Mouse (Mus musculus) liver, adult 2 months (tissue): ENCODE measurements around the gene Bbs9. TPM values are rescaled to one million over a fixed set of nuclear protein-coding genes. Genes with fewer than 3 reads are reported as not detected.

Source experiments
- DNase-seq: peaks from one replicate; pipeline ENCODE4 v3.0.0-alpha.2; 2011; ENCODE audit warnings: low read depth, low spot score; ENCODE audit errors: extremely low read depth
- H3K27ac ChIP-seq: fragments of 200-500 bp; replicated peaks from 2 replicates; pipeline ENCODE4 v1.5.1; 2012; ENCODE audit warnings: low read depth, mild to moderate bottlenecking, control low read depth, inconsistent platforms, low read length; ENCODE audit not compliant: insufficient read depth
- H3K27me3 ChIP-seq: fragments of 200-500 bp; 2 replicates; pipeline ENCODE4 v1.6.1; 2012; ENCODE audit warnings: mild to moderate bottlenecking, moderate library complexity, low read length, inconsistent platforms; ENCODE audit not compliant: control insufficient read depth, insufficient read depth
- H3K36me3 ChIP-seq: fragments of 200-500 bp; 2 replicates; pipeline ENCODE4 v1.6.1; 2012; ENCODE audit warnings: low read length, inconsistent platforms; ENCODE audit not compliant: control insufficient read depth, insufficient read depth
- H3K4me1 ChIP-seq: fragments of 200-500 bp; 2 replicates; pipeline ENCODE4 v1.6.1; 2011; ENCODE audit warnings: low read length; ENCODE audit not compliant: control insufficient read depth, insufficient read depth
- H3K4me3 ChIP-seq: fragments of 200-500 bp; 2 replicates; pipeline ENCODE4 v1.5.1; 2011; ENCODE audit warnings: low read depth, mild to moderate bottlenecking, control low read depth, low read length, moderate library complexity; ENCODE audit not compliant: insufficient read depth
- H3K79me2 ChIP-seq: fragments of 200-500 bp; 2 replicates; pipeline ENCODE4 v1.6.1; 2012; ENCODE audit warnings: inconsistent platforms, mild to moderate bottlenecking, low read length, moderate library complexity; ENCODE audit not compliant: control insufficient read depth, insufficient read depth
- H3K9ac ChIP-seq: fragments of 200-500 bp; 2 replicates; pipeline ENCODE4 v1.6.1; 2012; ENCODE audit warnings: low read depth, mild to moderate bottlenecking, control low read depth, inconsistent platforms, low read length
- CTCF ChIP-seq: fragments of 200-500 bp; IDR thresholded peaks from 2 replicates; pipeline ENCODE4 v1.5.1; 2011; ENCODE audit warnings: low read depth, low read length, control low read depth
- POLR2A ChIP-seq: fragments of 200-500 bp; IDR thresholded peaks from 2 replicates; pipeline ENCODE4 v1.6.1; 2011; ENCODE audit warnings: low read length, control low read depth; ENCODE audit not compliant: insufficient read depth; ENCODE audit errors: extremely low read depth
- WGBS: fragments of 180-500 bp; shearing (Covaris S2); methylation state at CpG from one replicate; pipeline ENCODE4 v1.1.7; 2018; 5-methylcytosine and 5-hydroxymethylcytosine counted together
- polyA plus RNA-seq: library from polyadenylated mRNA; depleted of rRNA; stranded (reverse); fragments of >200 nt; gene quantifications from 2 replicates; pipeline ENCODE4 v1.2.3, GENCODE M21; 2012
- total RNA-seq: library from RNA; depleted of rRNA; stranded (reverse); fragments of >200 nt; gene quantifications from 2 replicates; pipeline ENCODE4 v1.2.3, GENCODE M21; 2014

The Bbs9 gene
- total and polyA plus RNA-seq, 2 experiments: 3.3 to 8.0 TPM

DNA sequence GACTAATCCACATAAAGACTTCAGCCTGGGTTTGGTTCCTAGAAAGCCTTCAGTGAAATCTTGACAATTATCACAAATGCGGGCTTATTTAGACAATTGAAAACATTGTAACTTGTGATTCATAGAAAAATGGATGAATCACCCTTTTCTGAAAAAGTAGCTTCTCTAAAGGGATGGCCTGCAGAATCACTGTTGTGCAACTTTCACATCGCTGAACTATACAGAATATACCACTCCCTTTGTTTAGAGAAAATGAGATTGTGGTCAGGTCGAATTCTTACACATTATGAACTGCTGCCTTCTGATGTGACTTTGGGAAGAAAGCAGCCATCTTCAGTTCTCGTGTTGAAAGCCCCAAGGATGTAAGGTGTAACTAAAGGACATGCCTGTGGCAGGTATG lies 313.3 kb downstream of the Bbs9 start:
- no peak overlapping the region for H3K9ac ChIP-seq
- H3K4me1 ChIP-seq: no peaks in the 10 kb centered on the region
- no peak overlapping the region for H3K27ac ChIP-seq
- no peaks in the 10 kb centered on the region for H3K79me2 ChIP-seq
- no peaks in the 10 kb centered on the region for H3K36me3 ChIP-seq
- H3K4me3 ChIP-seq: no peak overlapping the region
- no peak for TF ChIP-seq POLR2A
- no peak for TF ChIP-seq CTCF
- H3K27me3 ChIP-seq: no peaks in the 10 kb centered on the region
- WGBS: 89% methylated on average over 4 of the region's 4 CpGs
- no peak for DNase-seq

DNA sequence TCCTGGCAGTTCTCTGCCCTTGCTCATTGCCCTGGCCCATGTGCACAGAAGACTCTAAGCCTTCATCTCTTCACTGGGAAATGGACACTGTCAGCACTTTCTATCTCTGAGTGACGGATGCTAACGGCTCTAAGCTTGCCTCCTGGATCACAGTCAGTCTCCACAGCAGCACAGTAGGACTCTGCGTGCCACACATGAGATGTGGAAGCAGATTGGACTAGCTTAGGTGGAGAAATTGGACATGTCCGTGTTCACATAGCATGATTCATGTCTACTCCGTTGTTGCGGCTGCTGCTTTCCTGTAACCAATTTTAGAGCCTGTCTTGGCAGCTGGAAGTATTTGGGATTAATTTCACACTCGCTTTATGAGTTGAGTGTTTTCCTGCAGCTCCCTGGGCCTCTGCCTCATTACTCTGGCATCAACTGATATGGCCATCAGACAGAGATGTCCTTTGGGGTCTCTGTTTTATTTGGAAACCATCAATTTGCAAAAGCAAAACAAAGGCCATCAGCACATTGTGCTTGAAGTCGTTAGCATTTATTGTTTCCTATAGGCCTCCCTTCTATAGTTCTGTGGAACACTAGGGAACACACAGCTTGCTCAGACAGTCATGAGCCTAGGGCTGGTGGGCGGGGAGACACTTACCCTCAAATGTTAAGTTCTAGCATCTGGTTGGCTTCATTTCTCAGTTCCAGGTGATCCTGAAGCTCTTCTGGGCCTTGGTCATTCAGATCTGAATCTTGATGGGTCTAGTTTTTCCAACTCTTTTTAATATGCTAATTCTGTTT lies 314.1 kb downstream of the Bbs9 start:
- WGBS: 89% methylated on average over 9 of the region's 9 CpGs
- Histone ChIP-seq H3K27ac (no peak overlapping the region), H3K4me3 (no peak overlapping the region), H3K79me2 (no peaks in the 10 kb centered on the region), H3K4me1 (no peaks in the 10 kb centered on the region), H3K9ac (no peak overlapping the region), H3K36me3 (no peaks in the 10 kb centered on the region), H3K27me3 (no peaks in the 10 kb centered on the region)
- no peak for TF ChIP-seq POLR2A
- no peak for DNase-seq

DNA sequence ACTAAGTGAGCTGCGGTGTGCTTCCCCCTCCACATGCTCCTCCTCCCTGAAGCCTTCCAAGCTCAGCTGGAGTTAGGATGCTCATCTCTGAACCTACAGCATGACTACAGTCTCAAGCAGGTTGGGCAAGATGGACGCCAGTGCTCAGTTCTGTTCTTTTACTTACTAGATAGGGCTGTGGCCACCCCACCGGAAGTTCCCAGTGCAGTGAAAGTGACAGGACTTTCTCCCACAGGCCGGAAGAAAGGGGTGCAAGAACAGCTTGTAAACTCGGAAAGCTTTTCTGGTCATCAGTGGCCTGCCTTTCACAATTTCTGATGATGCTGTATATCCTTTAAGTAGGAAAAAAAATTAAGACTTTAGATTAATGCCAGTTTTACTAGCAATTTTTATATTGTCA lies 315.7 kb downstream of the Bbs9 start:
- Histone ChIP-seq H3K36me3 (no peaks in the 10 kb centered on the region), H3K27me3 (no peaks in the 10 kb centered on the region), H3K4me3 (no peak overlapping the region), H3K27ac (no peak overlapping the region), H3K79me2 (no peaks in the 10 kb centered on the region), H3K4me1 (no peaks in the 10 kb centered on the region), H3K9ac (no peak overlapping the region)
- no peak for DNase-seq
- 90% methylated on average over 5 of the region's 5 CpGs for WGBS
- TF ChIP-seq CTCF: no peak
- TF ChIP-seq POLR2A: no peak

DNA sequence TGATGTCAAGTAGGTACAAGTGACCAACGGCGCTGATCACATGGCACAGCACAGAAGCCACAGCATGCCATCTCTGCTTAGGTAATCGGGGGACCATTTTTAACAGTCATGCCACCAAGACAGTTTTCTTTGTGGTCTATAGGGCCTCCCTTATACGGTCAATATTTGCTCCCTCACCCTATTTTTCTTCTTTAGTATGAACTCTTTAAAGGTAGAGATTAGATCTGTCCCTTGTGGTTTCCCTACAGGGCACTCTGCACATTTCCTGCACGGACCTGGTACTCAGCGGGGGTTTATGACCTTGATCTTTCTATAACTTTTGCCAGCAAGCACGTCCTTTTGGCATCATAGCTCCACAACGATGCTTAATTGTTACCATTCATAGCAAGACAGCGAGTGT lies 316.2 kb downstream of the Bbs9 start:
- no peak overlapping the region for H3K9ac ChIP-seq
- TF ChIP-seq POLR2A: no peak
- TF ChIP-seq CTCF: no peak
- 87% methylated on average over 9 of the region's 9 CpGs for WGBS
- no peak overlapping the region for H3K27ac ChIP-seq
- DNase-seq: no peak
- no peaks in the 10 kb centered on the region for H3K27me3 ChIP-seq
- H3K79me2 ChIP-seq: no peaks in the 10 kb centered on the region
- H3K4me1 ChIP-seq: no peaks in the 10 kb centered on the region
- H3K36me3 ChIP-seq: no peaks in the 10 kb centered on the region
- H3K4me3 ChIP-seq: no peak overlapping the region

DNA sequence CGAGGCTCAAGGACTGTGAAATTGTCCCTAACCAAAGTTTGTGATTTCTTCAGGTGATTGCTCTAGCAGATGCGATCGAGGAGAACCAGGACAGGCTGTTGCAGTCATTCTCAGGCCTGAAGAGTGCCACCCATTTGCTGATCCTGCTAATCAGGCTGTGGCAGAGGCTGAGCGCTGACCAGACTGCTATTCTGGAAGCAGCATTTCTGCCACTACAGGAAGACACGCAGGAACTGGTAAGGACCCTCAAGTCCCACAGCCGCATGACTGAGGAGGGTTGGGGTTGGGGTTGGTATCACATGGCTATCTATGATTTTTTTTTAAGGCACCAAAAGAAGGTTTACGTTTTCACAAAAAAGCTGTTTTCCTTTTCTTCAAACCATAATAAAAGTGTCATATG lies 318.2 kb downstream of the Bbs9 start:
- H3K27me3 ChIP-seq: no peaks in the 10 kb centered on the region
- H3K9ac ChIP-seq: no peak overlapping the region
- no peak overlapping the region for H3K4me3 ChIP-seq
- H3K79me2 ChIP-seq: no peaks in the 10 kb centered on the region
- DNase-seq: no peak
- no peaks in the 10 kb centered on the region for H3K36me3 ChIP-seq
- no peak overlapping the region for H3K27ac ChIP-seq
- TF ChIP-seq CTCF (no peak), POLR2A (no peak)
- H3K4me1 ChIP-seq: no peaks in the 10 kb centered on the region
- WGBS: 71% methylated on average over 7 of the region's 7 CpGs

DNA sequence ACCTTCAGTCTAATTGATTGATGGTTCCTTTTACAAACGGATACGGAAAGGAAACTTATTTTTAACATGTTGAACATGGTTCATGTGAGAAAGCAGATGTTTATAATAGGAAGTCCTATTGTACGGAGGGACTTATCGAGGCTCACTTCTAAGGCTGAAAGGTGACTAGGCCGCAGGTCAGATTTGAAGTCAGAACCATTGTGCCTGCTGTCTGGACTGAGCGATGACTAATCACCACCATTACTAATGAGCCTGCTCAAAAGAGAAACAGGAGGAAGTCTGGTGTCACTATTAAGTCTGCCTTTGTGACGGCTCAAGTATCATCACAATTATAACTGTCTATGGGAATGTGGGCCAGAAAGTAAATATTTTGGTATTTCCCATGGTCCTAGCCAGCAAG lies 325.2 kb downstream of the Bbs9 start:
- no peaks in the 10 kb centered on the region for H3K79me2 ChIP-seq
- H3K4me3 ChIP-seq: no peak overlapping the region
- no peak overlapping the region for H3K27ac ChIP-seq
- no peak overlapping the region for H3K9ac ChIP-seq
- no peaks in the 10 kb centered on the region for H3K4me1 ChIP-seq
- H3K36me3 ChIP-seq: no peaks in the 10 kb centered on the region
- H3K27me3 ChIP-seq: no peaks in the 10 kb centered on the region
- peak; percentile 21 for DNase-seq
- WGBS: 74% methylated on average over 7 of the region's 7 CpGs
- TF ChIP-seq CTCF (no peak), POLR2A (no peak)
